Mouse (Mus musculus): ENCODE data around the gene Btbd19. TPM values are rescaled to one million over a fixed set of nuclear protein-coding genes. Genes with fewer than 3 reads are reported as not detected.

The Btbd19 gene
- 21.9 and 25.6 TPM in 2 replicates for polyA plus RNA-seq (2012; rRNA removed)

GRCm38 (mm10) chr4:117125348-117125909, at the start of gene Btbd19:
Gene Btbd19 (minus strand): TSS chr4:117125725.
- DNase-seq (ENCODE audit: extremely low spot score in 1 of 2, low spot score in 1 of 2), result peak; percentile 52 to 83

- DNase-seq (ENCODE audit: extremely low spot score in 1 of 2, low spot score in 1 of 2), result no peak
Observed at GRCm38 (mm10) chr4:117169936-117170335, 44.4 kb upstream of the Btbd19 start.

GRCm38 (mm10) chr4:117161183-117161582, 35.7 kb upstream of the Btbd19 start:
- no peak for DNase-seq (ENCODE audit: extremely low spot score in 1 of 2, low spot score in 1 of 2)

GRCm38 (mm10) chr4:117159666-117160065, 34.1 kb upstream of the Btbd19 start:
- no peak for DNase-seq (ENCODE audit: extremely low spot score in 1 of 2, low spot score in 1 of 2)

GRCm38 (mm10) chr4:117156372-117156771, 30.8 kb upstream of the Btbd19 start:
- no peak for DNase-seq (ENCODE audit: extremely low spot score in 1 of 2, low spot score in 1 of 2)

- DNase-seq (ENCODE audit: extremely low spot score in 1 of 2, low spot score in 1 of 2), result peak; percentile 78 to 89
Observed at GRCm38 (mm10) chr4:117155792-117156355, 30.3 kb upstream of the Btbd19 start, which contains the start of gene Rps8. Gene Rps8 (minus strand): TSS chr4:117156243.

GRCm38 (mm10) chr4:117155020-117155791, 29.7 kb upstream of the Btbd19 start:
- no peak for DNase-seq (ENCODE audit: extremely low spot score in 1 of 2, low spot score in 1 of 2)

- DNase-seq (ENCODE audit: extremely low spot score in 1 of 2, low spot score in 1 of 2), result no peak
Observed at GRCm38 (mm10) chr4:117152714-117153113, 27.2 kb upstream of the Btbd19 start.

GRCm38 (mm10) chr4:117151416-117151815, 25.9 kb upstream of the Btbd19 start:
- no peak for DNase-seq (ENCODE audit: extremely low spot score in 1 of 2, low spot score in 1 of 2)

- no peak for DNase-seq (ENCODE audit: extremely low spot score in 1 of 2, low spot score in 1 of 2)
Observed at GRCm38 (mm10) chr4:117150212-117150733, 24.7 kb upstream of the Btbd19 start.

GRCm38 (mm10) chr4:117149291-117150211, 24.0 kb upstream of the Btbd19 start:
- DNase-seq (ENCODE audit: extremely low spot score in 1 of 2, low spot score in 1 of 2), result no peak

- DNase-seq (ENCODE audit: extremely low spot score in 1 of 2, low spot score in 1 of 2), result no peak
Observed at GRCm38 (mm10) chr4:117148815-117149214, 23.3 kb upstream of the Btbd19 start.

- DNase-seq (ENCODE audit: extremely low spot score in 1 of 2, low spot score in 1 of 2), result no peak
Observed at GRCm38 (mm10) chr4:117148047-117148713, 22.7 kb upstream of the Btbd19 start.

GRCm38 (mm10) chr4:117146176-117146575, 20.7 kb upstream of the Btbd19 start:
- DNase-seq (ENCODE audit: extremely low spot score in 1 of 2, low spot score in 1 of 2), result peak in 1 of 2 experiments; percentile 89

- no peak for DNase-seq (ENCODE audit: extremely low spot score in 1 of 2, low spot score in 1 of 2)
Observed at GRCm38 (mm10) chr4:117145248-117145647, 19.7 kb upstream of the Btbd19 start.

GRCm38 (mm10) chr4:117143023-117143422, 17.5 kb upstream of the Btbd19 start:
- DNase-seq (ENCODE audit: extremely low spot score in 1 of 2, low spot score in 1 of 2), result no peak

- no peak for DNase-seq (ENCODE audit: extremely low spot score in 1 of 2, low spot score in 1 of 2)
Observed at GRCm38 (mm10) chr4:117140613-117141012, 15.1 kb upstream of the Btbd19 start.

GRCm38 (mm10) chr4:117139217-117139612, 13.7 kb upstream of the Btbd19 start:
- peak in 1 of 2 experiments; percentile 61 for DNase-seq (ENCODE audit: extremely low spot score in 1 of 2, low spot score in 1 of 2)

GRCm38 (mm10) chr4:117138295-117139216, 13.0 kb upstream of the Btbd19 start:
- DNase-seq (ENCODE audit: extremely low spot score in 1 of 2, low spot score in 1 of 2), result no peak
